Mouse (Mus musculus): Measurements from ENCODE around the gene Gosr2. TPM values are rescaled to one million over a fixed set of nuclear protein-coding genes. Genes with fewer than 3 reads are reported as not detected.

Gosr2 gene
- polyA plus RNA-seq, 1 experiment, result 73.9 TPM

GRCm38 (mm10) chr11:103645731-103646130, 52.0 kb downstream of the Gosr2 start:
- Histone ChIP-seq H3K79me2 (ENCODE audit: control insufficient read depth, insufficient read depth) (no peaks in the 10 kb centered on the region), H3K36me3 (ENCODE audit: control insufficient read depth, insufficient read depth) (no peaks in the 10 kb centered on the region), H3K4me3 (no peak overlapping the region), H3K4me2 (ENCODE audit: low read depth) (no peak overlapping the region), H3K27me3 (ENCODE audit: control insufficient read depth, insufficient read depth, insufficient read length) (peaks cover 53% of the 10 kb centered on the region), H3ac (ENCODE audit: control insufficient read depth, insufficient read length) (no peak overlapping the region)
- no peak for TF ChIP-seq POLR2AphosphoS2 (IDR thresholded peaks at IDR 0.05; ENCODE audit: insufficient read length, low read depth)

GRCm38 (mm10) chr11:103643211-103643610, 54.5 kb downstream of the Gosr2 start:
- H3K27me3 ChIP-seq (ENCODE audit: control insufficient read depth, insufficient read depth, insufficient read length), result peaks cover 47% of the 10 kb centered on the region

GRCm38 (mm10) chr11:103639407-103639946, 58.2 kb downstream of the Gosr2 start:
- TF ChIP-seq MYOD1 (IDR thresholded peaks at IDR 0.05; ENCODE audit: control insufficient read depth in 1 of 3, insufficient read length in 2 of 3, low read depth in 2 of 3) (no peak), POLR2A (IDR thresholded peaks at IDR 0.05; ENCODE audit: insufficient read length, low read depth) (no peak), E2F4 (IDR thresholded peaks at IDR 0.05; ENCODE audit: insufficient read depth) (no peak), REST (IDR thresholded peaks at IDR 0.05; ENCODE audit: insufficient read depth, insufficient read length) (no peak), TCF3 (IDR thresholded peaks at IDR 0.05; ENCODE audit: insufficient read length, low read depth) (no peak), USF1 (IDR thresholded peaks at IDR 0.05; ENCODE audit: low read depth) (no peak), CEBPB (IDR thresholded peaks at IDR 0.05; ENCODE audit: insufficient read depth, poor library complexity, severe bottlenecking) (no peak)
- Histone ChIP-seq H3K4me3 (no peak overlapping the region), H3K36me3 (ENCODE audit: control insufficient read depth, insufficient read depth) (no peaks in the 10 kb centered on the region), H3ac (ENCODE audit: control insufficient read depth, insufficient read length) (no peak overlapping the region), H3K79me2 (ENCODE audit: control insufficient read depth, insufficient read depth) (no peaks in the 10 kb centered on the region), H3K27me3 (ENCODE audit: control insufficient read depth, insufficient read depth, insufficient read length) (peaks cover 53% of the 10 kb centered on the region), H3K4me2 (ENCODE audit: low read depth) (no peak overlapping the region)

More at GRCm38 (mm10) chr11:103643211-103643610, 54.5 kb downstream of the Gosr2 start:
- H3K4me3 ChIP-seq, result no peak overlapping the region
- TF ChIP-seq POLR2A (IDR thresholded peaks at IDR 0.05; ENCODE audit: insufficient read length, low read depth) (no peak), MYOD1 (IDR thresholded peaks at IDR 0.05; ENCODE audit: control insufficient read depth in 1 of 3, insufficient read length in 2 of 3, low read depth in 2 of 3) (no peak), REST (IDR thresholded peaks at IDR 0.05; ENCODE audit: insufficient read depth, insufficient read length) (no peak), TCF12 (IDR thresholded peaks at IDR 0.05; ENCODE audit: insufficient read depth, poor library complexity, severe bottlenecking) (no peak), CEBPB (IDR thresholded peaks at IDR 0.05; ENCODE audit: insufficient read depth, poor library complexity, severe bottlenecking) (no peak), POLR2AphosphoS2 (IDR thresholded peaks at IDR 0.05; ENCODE audit: insufficient read length, low read depth) (no peak), USF1 (IDR thresholded peaks at IDR 0.05; ENCODE audit: low read depth) (no peak), SRF (IDR thresholded peaks at IDR 0.05; ENCODE audit: control insufficient read depth, insufficient read length, low read depth) (no peak), E2F4 (IDR thresholded peaks at IDR 0.05; ENCODE audit: insufficient read depth) (no peak), MYOG (IDR thresholded peaks at IDR 0.05; ENCODE audit: control insufficient read depth in 1 of 3, insufficient read depth in 1 of 3, insufficient read length in 2 of 3, low read depth in 2 of 3) (no peak), TCF3 (IDR thresholded peaks at IDR 0.05; ENCODE audit: insufficient read length, low read depth) (no peak), MAX (IDR thresholded peaks at IDR 0.05; ENCODE audit: low read depth) (no peak)
- H3ac ChIP-seq (ENCODE audit: control insufficient read depth, insufficient read length), result no peak overlapping the region
- H3K4me2 ChIP-seq (ENCODE audit: low read depth), result no peak overlapping the region
- H3K36me3 ChIP-seq (ENCODE audit: control insufficient read depth, insufficient read depth), result no peaks in the 10 kb centered on the region
- H3K79me2 ChIP-seq (ENCODE audit: control insufficient read depth, insufficient read depth), result no peaks in the 10 kb centered on the region

- Histone ChIP-seq H3K36me3 (ENCODE audit: control insufficient read depth, insufficient read depth) (no peaks in the 10 kb centered on the region), H3K27me3 (ENCODE audit: control insufficient read depth, insufficient read depth, insufficient read length) (peaks cover 50% of the 10 kb centered on the region), H3ac (ENCODE audit: control insufficient read depth, insufficient read length) (no peak within 1 kb of the TSS), H3K79me2 (ENCODE audit: control insufficient read depth, insufficient read depth) (no peaks in the 10 kb centered on the region), H3K4me2 (ENCODE audit: low read depth) (no peak within 1 kb of the TSS), H3K4me3 (no peak within 1 kb of the TSS)
- TF ChIP-seq MAX (IDR thresholded peaks at IDR 0.05; ENCODE audit: low read depth), result no peak
- TF ChIP-seq E2F4 (IDR thresholded peaks at IDR 0.05; ENCODE audit: insufficient read depth), result no peak
- TF ChIP-seq MYOG (IDR thresholded peaks at IDR 0.05; ENCODE audit: control insufficient read depth in 1 of 3, insufficient read depth in 1 of 3, insufficient read length in 2 of 3, low read depth in 2 of 3), result no peak
- no peak for TF ChIP-seq POLR2AphosphoS2 (IDR thresholded peaks at IDR 0.05; ENCODE audit: insufficient read length, low read depth)
- no peak for TF ChIP-seq REST (IDR thresholded peaks at IDR 0.05; ENCODE audit: insufficient read depth, insufficient read length)
- no peak for TF ChIP-seq TCF3 (IDR thresholded peaks at IDR 0.05; ENCODE audit: insufficient read length, low read depth)
- TF ChIP-seq CEBPB (IDR thresholded peaks at IDR 0.05; ENCODE audit: insufficient read depth, poor library complexity, severe bottlenecking), result no peak
- TF ChIP-seq MYOD1 (IDR thresholded peaks at IDR 0.05; ENCODE audit: control insufficient read depth in 1 of 3, insufficient read length in 2 of 3, low read depth in 2 of 3), result no peak
- TF ChIP-seq TCF12 (IDR thresholded peaks at IDR 0.05; ENCODE audit: insufficient read depth, poor library complexity, severe bottlenecking), result no peak
- TF ChIP-seq USF1 (IDR thresholded peaks at IDR 0.05; ENCODE audit: low read depth), result no peak
- TF ChIP-seq POLR2A (IDR thresholded peaks at IDR 0.05; ENCODE audit: insufficient read length, low read depth), result no peak
- no peak for TF ChIP-seq SRF (IDR thresholded peaks at IDR 0.05; ENCODE audit: control insufficient read depth, insufficient read length, low read depth)
Measured at GRCm38 (mm10) chr11:103638790-103639189, 58.9 kb downstream of the Gosr2 start, which contains the start of gene Lyzl6. Gene Lyzl6, minus strand, starts transcription at chr11:103638890.

GRCm38 (mm10) chr11:103636261-103636660, 61.4 kb downstream of the Gosr2 start:
- H3K4me2 ChIP-seq (ENCODE audit: low read depth), result no peak overlapping the region
- no peak overlapping the region for H3ac ChIP-seq (ENCODE audit: control insufficient read depth, insufficient read length)
- TF ChIP-seq E2F4 (IDR thresholded peaks at IDR 0.05; ENCODE audit: insufficient read depth) (no peak), TCF12 (IDR thresholded peaks at IDR 0.05; ENCODE audit: insufficient read depth, poor library complexity, severe bottlenecking) (no peak), POLR2A (IDR thresholded peaks at IDR 0.05; ENCODE audit: insufficient read length, low read depth) (no peak), CEBPB (IDR thresholded peaks at IDR 0.05; ENCODE audit: insufficient read depth, poor library complexity, severe bottlenecking) (no peak), REST (IDR thresholded peaks at IDR 0.05; ENCODE audit: insufficient read depth, insufficient read length) (no peak), POLR2AphosphoS2 (IDR thresholded peaks at IDR 0.05; ENCODE audit: insufficient read length, low read depth) (no peak), TCF3 (IDR thresholded peaks at IDR 0.05; ENCODE audit: insufficient read length, low read depth) (no peak), SRF (IDR thresholded peaks at IDR 0.05; ENCODE audit: control insufficient read depth, insufficient read length, low read depth) (no peak), USF1 (IDR thresholded peaks at IDR 0.05; ENCODE audit: low read depth) (no peak), MYOG (IDR thresholded peaks at IDR 0.05; ENCODE audit: control insufficient read depth in 1 of 3, insufficient read depth in 1 of 3, insufficient read length in 2 of 3, low read depth in 2 of 3) (no peak), MYOD1 (IDR thresholded peaks at IDR 0.05; ENCODE audit: control insufficient read depth in 1 of 3, insufficient read length in 2 of 3, low read depth in 2 of 3) (no peak), MAX (IDR thresholded peaks at IDR 0.05; ENCODE audit: low read depth) (no peak)
- H3K79me2 ChIP-seq (ENCODE audit: control insufficient read depth, insufficient read depth), result no peaks in the 10 kb centered on the region
- H3K27me3 ChIP-seq (ENCODE audit: control insufficient read depth, insufficient read depth, insufficient read length), result peaks cover 37% of the 10 kb centered on the region
- H3K36me3 ChIP-seq (ENCODE audit: control insufficient read depth, insufficient read depth), result no peaks in the 10 kb centered on the region
- no peak overlapping the region for H3K4me3 ChIP-seq

Data from myocyte (in vitro differentiated cells).